Mouse (Mus musculus) midbrain, embryonic 16.5 days (tissue): ENCODE measurements around the gene Gsk3a. TPM values are rescaled to one million over a fixed set of nuclear protein-coding genes. Genes with fewer than 3 reads are reported as not detected.
A peak's percentile ranks its signal among the peaks of the same experiment; 100 is the strongest.

Experiments used
- ATAC-seq: fragments of 200-750 bp; cut with Nextera tagmentation; 2 replicates; pipeline ENCODE4 v1.8.0; 2017; ENCODE audit warnings: moderate TSS enrichment
- H3K27ac ChIP-seq: fragments of 300-500 bp; sonication (generic); 2 replicates; pipeline ENCODE4 v1.5.1; 2014; ENCODE audit warnings: mild to moderate bottlenecking, low read length, mixed read lengths
- H3K27me3 ChIP-seq: fragments of 300-500 bp; sonication (generic); 2 replicates; pipeline ENCODE4 v1.6.1; 2014; ENCODE audit warnings: low read depth, low read length, mixed read lengths; ENCODE audit not compliant: control insufficient read depth, insufficient read depth
- H3K36me3 ChIP-seq: fragments of 300-500 bp; sonication (generic); 2 replicates; pipeline ENCODE4 v1.6.1; 2014; ENCODE audit warnings: mild to moderate bottlenecking, low read length, moderate library complexity, mixed read lengths; ENCODE audit not compliant: control insufficient read depth, insufficient read depth
- H3K4me1 ChIP-seq: fragments of 300-500 bp; sonication (generic); 2 replicates; pipeline ENCODE4 v1.6.1; 2014; ENCODE audit warnings: mild to moderate bottlenecking, low read length, mixed read lengths; ENCODE audit not compliant: control insufficient read depth, insufficient read depth
- H3K4me2 ChIP-seq: fragments of 300-500 bp; sonication (generic); 2 replicates; pipeline ENCODE4 v1.6.1; 2014; ENCODE audit warnings: mild to moderate bottlenecking, low read length, mixed read lengths
- H3K4me3 ChIP-seq: fragments of 300-500 bp; sonication (generic); 2 replicates; pipeline ENCODE4 v1.5.1; 2014; ENCODE audit warnings: low read depth, mild to moderate bottlenecking, low read length, moderate library complexity, mixed read lengths
- H3K9ac ChIP-seq: fragments of 300-500 bp; sonication (generic); 2 replicates; pipeline ENCODE4 v1.6.1; 2014; ENCODE audit warnings: low read depth, low read length, mixed read lengths
- H3K9me3 ChIP-seq: fragments of 300-500 bp; sonication (generic); replicated peaks from 2 replicates; pipeline ENCODE4 v1.6.1; 2014; ENCODE audit warnings: mild to moderate bottlenecking, low read length, mixed read lengths; ENCODE audit not compliant: control insufficient read depth, poor library complexity, severe bottlenecking
- WGBS: fragments of 180-500 bp; shearing (Covaris S2); extraction: QIAGEN DNeasy Blood & Tissue Kit; methylation state at CpG from one replicate; pipeline ENCODE4 v1.1.7; 2014; 5-methylcytosine and 5-hydroxymethylcytosine counted together
- polyA plus RNA-seq: library from polyadenylated mRNA; unstranded; fragments of >200 nt; fragmentation: Nextera tagmentation; extraction: Ambion mirVana; gene quantifications from 2 replicates; pipeline ENCODE4 v1.2.1, GENCODE M21; 2015

The Gsk3a gene
- 16.2 and 17.8 TPM in 2 replicates for polyA plus RNA-seq

DNA sequence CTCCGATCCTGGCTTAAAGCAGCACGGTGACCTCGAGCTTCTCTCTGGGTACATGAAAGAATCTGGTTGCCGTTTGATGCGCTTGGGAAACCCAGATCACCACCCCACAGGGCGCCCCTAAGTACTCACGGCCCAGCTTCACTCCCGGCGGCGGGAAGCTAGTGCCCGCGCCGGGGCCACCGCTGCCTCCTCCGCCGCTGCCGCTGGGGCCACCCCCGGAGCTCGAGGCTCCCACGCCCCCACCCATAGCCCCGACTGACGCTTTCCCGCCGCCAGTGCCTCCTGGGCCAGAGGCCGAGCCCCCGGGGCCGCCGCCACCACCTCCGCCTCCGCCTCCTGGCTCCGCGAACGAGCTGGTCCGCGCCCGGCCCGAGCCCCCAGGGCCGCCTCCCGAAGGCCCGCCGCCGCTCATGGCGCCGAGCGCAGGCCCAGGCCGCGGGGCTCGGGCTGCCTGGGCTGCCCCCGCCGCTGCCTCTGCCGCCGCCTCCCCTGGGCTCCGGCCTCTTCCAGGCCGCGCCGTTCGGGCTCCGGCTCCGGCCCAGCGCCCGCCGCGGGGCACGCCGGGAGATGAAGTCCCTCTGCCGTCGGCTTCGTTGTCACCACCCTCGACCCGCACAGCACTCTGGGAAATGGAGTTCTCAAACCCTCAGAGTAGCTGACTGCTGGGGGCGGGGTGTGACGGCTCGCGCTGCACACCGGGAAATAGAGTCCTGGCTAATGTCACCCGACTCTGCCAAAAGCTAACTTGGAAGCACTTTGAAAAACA is at the start of gene Gsk3a:
TSS of gene Gsk3a (minus strand) at position 603 of the 766 bp plus-strand sequence.
- Histone ChIP-seq H3K27ac (peak within 1 kb of the TSS; percentile 74), H3K36me3 (peaks cover 9% of the 10 kb centered on the region; the same call in 1 of the 2 replicates), H3K4me1 (peaks cover 22% of the 10 kb centered on the region), H3K27me3 (no peaks in the 10 kb centered on the region), H3K4me2 (peak within 1 kb of the TSS; percentile 52), H3K9me3 (no peaks in the 10 kb centered on the region), H3K4me3 (peak within 1 kb of the TSS; percentile 87), H3K9ac (peak within 1 kb of the TSS; percentile 99)
- ATAC-seq, result peak; percentile 91
- under 1% methylated on average over 56 of the region's 76 CpGs for WGBS

DNA sequence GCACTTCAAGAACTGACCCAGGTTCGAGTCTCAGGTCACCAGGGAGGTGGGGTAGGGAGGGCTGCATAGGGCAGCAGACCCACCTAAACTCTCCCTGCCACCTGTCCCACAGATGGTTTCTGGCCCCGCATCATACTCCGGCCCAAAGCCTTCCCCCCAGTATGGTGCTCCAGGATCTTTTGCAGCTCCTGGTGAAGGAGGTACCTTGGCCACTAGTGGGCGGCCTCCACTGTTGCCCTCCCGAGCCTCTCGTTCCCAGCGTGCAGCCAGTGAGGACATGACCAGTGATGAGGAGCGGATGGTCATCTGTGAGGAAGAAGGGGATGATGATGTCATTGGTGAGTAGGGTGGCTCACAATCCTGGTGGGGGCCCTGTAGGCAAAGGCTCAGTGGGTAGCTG is 49.3 kb upstream of the Gsk3a start:
- Histone ChIP-seq H3K9me3 (no peaks in the 10 kb centered on the region), H3K4me3 (no peak overlapping the region), H3K27ac (no peak overlapping the region), H3K4me2 (no peak overlapping the region), H3K9ac (no peak overlapping the region), H3K27me3 (no peaks in the 10 kb centered on the region), H3K36me3 (peaks cover 63% of the 10 kb centered on the region), H3K4me1 (peaks cover 21% of the 10 kb centered on the region)
- 88% methylated on average over 8 of the region's 8 CpGs for WGBS
- ATAC-seq, result no peak

DNA sequence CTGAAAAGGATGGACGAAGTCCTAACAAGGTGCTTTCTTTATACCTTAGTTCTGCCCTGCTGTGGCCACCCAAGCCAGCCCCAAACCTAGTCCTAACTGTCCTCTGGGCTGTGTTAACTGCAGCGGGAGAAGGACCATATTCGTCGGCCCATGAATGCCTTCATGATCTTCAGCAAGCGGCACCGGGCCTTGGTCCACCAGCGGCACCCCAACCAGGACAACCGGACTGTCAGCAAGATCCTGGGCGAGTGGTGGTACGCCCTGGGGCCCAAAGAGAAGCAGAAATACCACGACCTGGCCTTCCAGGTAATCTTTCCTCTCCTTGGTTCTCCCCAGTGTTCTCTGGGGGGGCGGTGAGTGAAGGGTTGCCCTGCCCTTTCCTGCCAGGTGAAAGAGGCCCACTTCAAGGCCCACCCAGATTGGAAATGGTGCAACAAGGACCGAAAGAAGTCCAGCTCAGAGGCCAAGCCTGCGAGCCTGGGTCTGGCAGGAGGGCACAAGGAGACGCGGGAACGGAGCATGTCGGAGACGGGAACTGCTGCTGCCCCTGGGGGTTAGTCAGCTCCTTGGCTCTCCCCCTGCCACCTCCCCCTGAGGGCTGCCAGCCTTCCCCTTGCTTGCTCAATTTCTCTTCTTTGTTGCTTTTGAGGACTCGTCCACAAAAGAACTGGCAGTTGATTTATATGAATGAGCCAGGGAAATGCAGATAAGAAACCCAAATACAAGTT is 48.0 kb upstream of the Gsk3a start:
- no peak overlapping the region for H3K9ac ChIP-seq
- H3K27ac ChIP-seq, result no peak overlapping the region
- 90% methylated on average over 20 of the region's 20 CpGs for WGBS
- no peak for ATAC-seq
- H3K4me3 ChIP-seq, result no peak overlapping the region
- no peak overlapping the region for H3K4me2 ChIP-seq
- H3K36me3 ChIP-seq, result peaks cover 54% of the 10 kb centered on the region
- no peaks in the 10 kb centered on the region for H3K27me3 ChIP-seq
- no peaks in the 10 kb centered on the region for H3K9me3 ChIP-seq
- H3K4me1 ChIP-seq, result peaks cover 30% of the 10 kb centered on the region

DNA sequence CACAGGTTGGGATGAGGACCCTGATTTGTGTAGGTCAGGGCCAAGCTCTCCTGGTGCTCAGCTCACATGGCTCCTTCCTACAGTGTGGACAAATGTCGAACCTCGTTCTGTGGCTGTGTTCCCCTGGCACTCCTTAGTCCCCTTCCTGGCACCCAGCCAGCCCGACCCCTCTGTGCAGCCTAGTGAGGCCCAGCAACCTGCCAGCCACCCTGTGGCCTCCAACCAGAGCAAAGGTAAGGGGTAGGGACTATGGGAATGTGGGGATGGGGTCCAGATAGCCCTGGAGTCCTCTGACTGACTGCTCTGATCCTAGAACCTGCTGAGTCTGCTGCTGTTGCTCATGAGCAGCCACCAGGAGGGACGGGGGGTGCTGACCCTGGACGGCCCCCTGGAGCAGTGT is 47.1 kb upstream of the Gsk3a start:
- Histone ChIP-seq H3K4me2 (peak overlapping the region; percentile 81; the same call in 1 of the 2 replicates), H3K9ac (no peak overlapping the region; the same call in 1 of the 2 replicates), H3K9me3 (no peaks in the 10 kb centered on the region), H3K36me3 (peaks cover 46% of the 10 kb centered on the region), H3K27ac (peak overlapping the region; percentile 35; the same call in 1 of the 2 replicates), H3K4me3 (no peak overlapping the region), H3K4me1 (peaks cover 39% of the 10 kb centered on the region), H3K27me3 (no peaks in the 10 kb centered on the region)
- no peak for ATAC-seq
- 65% methylated on average over 5 of the region's 5 CpGs for WGBS

DNA sequence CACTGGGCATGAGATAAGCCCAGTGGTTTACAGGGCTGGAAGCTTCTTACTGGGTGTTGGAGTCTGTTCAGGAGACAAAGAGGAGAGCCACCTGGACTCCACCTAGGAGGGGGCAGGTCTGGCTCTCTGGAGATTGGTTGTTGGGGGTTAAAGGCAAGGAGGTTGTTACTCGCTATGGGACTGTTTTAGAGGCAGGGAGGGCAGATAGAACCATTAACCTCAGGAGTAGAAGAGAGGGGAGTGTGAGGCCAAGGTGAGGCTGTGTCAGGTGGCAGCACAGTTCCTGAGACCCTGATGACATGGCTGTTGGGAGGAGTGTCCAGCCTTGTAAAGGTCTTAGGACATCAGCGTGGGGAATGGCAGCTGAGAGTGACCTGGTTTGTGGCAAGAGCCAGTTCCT is 46.5 kb upstream of the Gsk3a start:
- 64% methylated on average over 2 of the region's 2 CpGs for WGBS
- peak overlapping the region; percentile 75 for H3K4me3 ChIP-seq
- peaks cover 43% of the 10 kb centered on the region for H3K4me1 ChIP-seq
- H3K36me3 ChIP-seq, result peaks cover 40% of the 10 kb centered on the region
- ATAC-seq, result no peak
- H3K9me3 ChIP-seq, result no peaks in the 10 kb centered on the region
- H3K4me2 ChIP-seq, result peak overlapping the region; percentile 81
- no peaks in the 10 kb centered on the region for H3K27me3 ChIP-seq
- peak overlapping the region; percentile 100 for H3K27ac ChIP-seq
- peak overlapping the region; percentile 84 for H3K9ac ChIP-seq

DNA sequence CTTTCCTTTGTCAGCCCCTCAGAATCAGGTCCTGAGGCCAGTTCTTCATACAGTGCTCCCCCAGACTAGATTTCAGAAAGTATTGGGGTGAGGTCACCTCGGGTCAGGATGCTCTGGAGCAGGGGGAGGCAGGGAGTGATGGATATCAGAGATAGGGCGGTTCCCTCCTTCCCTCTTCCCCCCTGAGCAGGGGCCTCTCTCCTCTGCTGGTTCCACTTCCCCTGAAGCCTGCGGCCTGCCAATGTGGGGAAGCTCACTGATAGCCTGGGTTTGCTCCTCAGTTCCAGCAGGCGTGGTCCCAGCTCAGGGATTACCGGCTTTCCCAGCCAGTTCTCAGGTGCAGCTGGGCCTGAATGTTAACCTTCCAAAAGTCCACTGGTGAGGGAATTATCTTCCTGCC is 46.0 kb upstream of the Gsk3a start:
- Histone ChIP-seq H3K4me3 (peak overlapping the region; percentile 75), H3K4me2 (peak overlapping the region; percentile 81), H3K36me3 (peaks cover 34% of the 10 kb centered on the region), H3K9ac (peak overlapping the region; percentile 84), H3K9me3 (no peaks in the 10 kb centered on the region), H3K27me3 (no peaks in the 10 kb centered on the region), H3K27ac (peak overlapping the region; percentile 100), H3K4me1 (peaks cover 43% of the 10 kb centered on the region)
- 9% methylated on average over 5 of the region's 5 CpGs for WGBS
- ATAC-seq, result no peak

DNA sequence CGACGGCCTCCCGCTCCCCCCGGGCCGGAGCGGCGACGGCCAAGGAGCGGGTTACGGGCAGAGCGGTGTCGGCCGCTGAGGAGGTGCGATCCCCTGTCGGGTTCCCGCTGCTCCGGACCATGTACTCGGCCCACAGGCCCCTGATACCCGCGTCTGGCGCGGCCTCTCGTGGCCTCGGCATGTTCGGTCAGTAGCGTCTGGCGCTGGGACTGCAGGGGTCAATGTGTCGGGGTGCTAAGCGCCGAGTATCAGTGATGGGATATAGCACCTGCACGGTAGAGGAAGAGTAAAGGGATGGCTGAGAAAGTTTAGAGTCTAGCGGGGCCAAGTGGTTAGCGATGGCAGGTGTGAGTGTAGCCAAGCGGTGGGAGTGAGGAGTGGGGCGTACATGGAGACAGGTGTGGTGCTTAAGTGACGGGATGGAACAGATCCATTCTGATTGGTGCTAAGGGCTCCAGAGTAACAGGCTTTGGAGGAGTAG is 45.1 kb upstream of the Gsk3a start:
- Histone ChIP-seq H3K4me1 (peaks cover 46% of the 10 kb centered on the region), H3K4me3 (peak overlapping the region; percentile 75), H3K36me3 (peaks cover 26% of the 10 kb centered on the region), H3K9ac (peak overlapping the region; percentile 84), H3K27me3 (no peaks in the 10 kb centered on the region), H3K27ac (peak overlapping the region; percentile 100), H3K9me3 (no peaks in the 10 kb centered on the region), H3K4me2 (peak overlapping the region; percentile 81)
- WGBS, result under 1% methylated on average over 22 of the region's 36 CpGs
- ATAC-seq, result peak; percentile 6; the same call in 1 of the 2 replicates

DNA sequence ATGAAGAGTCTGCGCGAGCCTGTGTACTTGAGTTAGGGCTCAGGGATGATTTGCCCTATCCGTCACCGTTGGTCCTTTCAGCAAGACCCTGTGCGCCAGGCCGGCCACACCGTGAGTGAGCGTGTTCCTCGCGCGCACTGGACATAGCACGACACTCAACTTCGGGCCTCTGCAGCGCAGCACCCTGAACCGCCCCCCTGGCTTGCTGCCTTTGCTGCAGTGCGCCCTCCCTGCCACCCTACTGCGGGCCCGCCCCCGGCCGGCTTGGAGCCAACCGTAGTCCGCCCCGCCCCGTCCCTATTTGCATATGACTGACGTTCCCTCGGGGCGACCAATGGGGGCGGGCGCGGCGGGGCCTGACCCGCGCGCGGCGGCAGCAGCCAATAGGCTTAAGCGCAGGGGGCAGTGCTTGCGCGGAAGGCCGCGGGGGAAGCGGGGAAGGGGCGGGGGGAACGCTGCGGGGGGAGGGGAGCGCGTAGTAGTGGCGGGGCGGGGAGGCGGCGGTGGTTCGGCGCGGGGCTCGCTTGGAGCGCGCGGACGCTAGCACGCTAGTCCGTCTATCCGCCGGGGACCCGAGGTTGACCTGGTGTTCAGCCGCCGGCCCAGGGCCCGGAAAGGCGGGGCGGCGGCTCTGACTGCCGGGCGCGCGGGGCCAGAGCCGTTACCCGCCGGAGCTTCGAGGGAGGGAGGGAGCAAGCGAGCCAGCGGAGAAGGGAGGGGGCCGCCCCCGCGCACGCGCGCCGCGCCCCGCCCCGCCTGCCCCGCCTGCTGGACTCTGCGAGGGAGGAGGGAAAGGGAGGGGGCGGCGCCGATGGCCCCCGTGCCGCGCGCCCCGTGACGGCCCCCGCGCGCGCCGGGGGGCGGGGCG is 44.3 kb upstream of the Gsk3a start:
- peaks cover 18% of the 10 kb centered on the region for H3K36me3 ChIP-seq
- WGBS, result 2% methylated on average over 55 of the region's 108 CpGs
- peak overlapping the region; percentile 81 for H3K4me2 ChIP-seq
- H3K27me3 ChIP-seq, result no peaks in the 10 kb centered on the region
- H3K4me3 ChIP-seq, result peak overlapping the region; percentile 75
- no peaks in the 10 kb centered on the region for H3K9me3 ChIP-seq
- peaks cover 53% of the 10 kb centered on the region for H3K4me1 ChIP-seq
- peak; percentile 61 for ATAC-seq
- H3K27ac ChIP-seq, result peak overlapping the region; percentile 100
- H3K9ac ChIP-seq, result peak overlapping the region; percentile 84
